Mouse (Mus musculus) lung, postnatal 0 days (tissue): ENCODE measurements around the gene Abhd14b.

ENCODE experiments used
- CTCF ChIP-seq: IDR thresholded peaks from 2 replicates; pipeline ENCODE4 v1.5.1; 2016; ENCODE audit warnings: antibody characterized with exemption, mild to moderate bottlenecking
- EP300 ChIP-seq: IDR thresholded peaks from 2 replicates; pipeline ENCODE4 v1.6.1; 2016; ENCODE audit warnings: antibody characterized with exemption, mild to moderate bottlenecking, control low read depth

GRCm38 (mm10) chr9:106413606-106414005, 33.7 kb upstream of the Abhd14b start:
- no peak for TF ChIP-seq CTCF
- TF ChIP-seq EP300: no peak
